Mouse (Mus musculus): Measurements from ENCODE around the gene Wdr93.
"Not testable (repeated sequence)": the region's sequence is repeated elsewhere in the genome, so short reads cannot be mapped to it uniquely, and the experiment has no call there.

Wdr93 gene

DNA sequence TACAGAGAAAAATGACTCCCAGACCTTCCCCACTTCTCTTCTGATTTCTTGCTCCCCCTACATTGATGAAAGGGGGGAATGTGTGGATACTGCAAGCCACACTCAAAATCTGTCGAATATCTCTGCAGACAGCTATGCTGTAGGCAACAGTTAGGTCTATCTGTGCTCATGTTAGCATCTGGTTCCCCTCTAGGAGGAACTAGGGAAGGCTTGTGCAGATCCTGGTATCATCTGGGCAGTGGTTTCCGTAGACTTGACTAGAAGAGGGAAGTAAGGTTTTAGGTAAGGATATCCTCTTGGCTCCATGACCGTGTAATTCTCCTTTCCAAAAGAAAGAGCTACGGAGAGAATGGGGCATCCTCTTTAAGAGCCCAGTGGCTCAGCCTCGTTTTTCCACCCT lies 1.6 kb downstream of the Wdr93 start:
- ATAC-seq (ENCODE audit: insufficient number of reproducible peaks, low FRiP score, low TSS enrichment): no peak

GRCm38 (mm10) chr7:79747659-79748058 lies 4.7 kb downstream of the Wdr93 start:
- no peak for ATAC-seq (ENCODE audit: insufficient number of reproducible peaks, low FRiP score, low TSS enrichment)

GRCm38 (mm10) chr7:79749511-79749910 lies 6.5 kb downstream of the Wdr93 start:
- no peak for ATAC-seq (ENCODE audit: insufficient number of reproducible peaks, low FRiP score, low TSS enrichment)

- no peak for ATAC-seq (ENCODE audit: insufficient number of reproducible peaks, low FRiP score, low TSS enrichment)
Observed at GRCm38 (mm10) chr7:79756334-79756733, 13.4 kb downstream of the Wdr93 start.

DNA sequence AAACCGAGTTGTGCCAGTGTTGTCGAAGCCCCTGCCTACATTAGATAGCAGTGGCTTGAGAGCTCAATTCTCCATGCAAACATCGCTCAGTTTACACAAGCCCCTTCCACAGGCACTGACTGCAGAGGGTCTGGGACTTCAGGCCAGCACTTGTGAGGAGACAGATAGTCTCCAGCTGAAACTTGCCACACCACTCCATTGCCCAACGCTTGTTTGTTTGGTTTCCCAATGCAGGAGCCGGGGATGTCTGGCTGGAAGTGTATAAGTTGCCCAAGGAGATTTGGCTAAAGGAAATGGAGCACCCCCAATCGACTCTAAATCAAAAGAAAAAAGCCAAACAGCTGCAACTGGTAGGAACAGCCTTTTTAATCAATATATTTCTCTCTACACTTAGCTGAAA lies 15.2 kb downstream of the Wdr93 start:
- no peak for ATAC-seq (ENCODE audit: insufficient number of reproducible peaks, low FRiP score, low TSS enrichment)

- ATAC-seq (ENCODE audit: insufficient number of reproducible peaks, low FRiP score, low TSS enrichment): no peak
Observed at GRCm38 (mm10) chr7:79759766-79760165, 16.8 kb downstream of the Wdr93 start.

- ATAC-seq (ENCODE audit: insufficient number of reproducible peaks, low FRiP score, low TSS enrichment): no peak
Observed at GRCm38 (mm10) chr7:79761124-79761876, 18.3 kb downstream of the Wdr93 start.

- no peak for ATAC-seq (ENCODE audit: insufficient number of reproducible peaks, low FRiP score, low TSS enrichment)
Observed at GRCm38 (mm10) chr7:79762106-79762505, 19.1 kb downstream of the Wdr93 start.

DNA sequence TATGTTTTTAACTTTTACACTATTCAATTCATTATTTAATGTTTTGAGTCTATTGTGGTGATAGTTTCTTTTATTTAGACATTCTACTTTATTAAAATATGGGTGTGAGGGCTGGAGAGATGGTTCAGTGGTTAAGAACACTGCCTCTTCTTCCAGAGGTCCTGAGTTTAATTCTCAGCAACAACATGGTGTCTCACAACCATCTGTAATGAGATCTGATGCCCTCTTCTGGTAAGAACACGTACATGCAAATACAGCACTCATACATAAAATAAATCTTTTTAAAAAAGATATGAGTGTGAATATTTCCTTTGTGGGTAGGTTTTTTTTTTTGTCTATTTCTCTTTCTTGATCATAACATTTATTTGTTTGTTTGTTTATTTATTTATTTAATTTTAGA lies 23.0 kb downstream of the Wdr93 start:
- no peak for ATAC-seq (ENCODE audit: insufficient number of reproducible peaks, low FRiP score, low TSS enrichment)

DNA sequence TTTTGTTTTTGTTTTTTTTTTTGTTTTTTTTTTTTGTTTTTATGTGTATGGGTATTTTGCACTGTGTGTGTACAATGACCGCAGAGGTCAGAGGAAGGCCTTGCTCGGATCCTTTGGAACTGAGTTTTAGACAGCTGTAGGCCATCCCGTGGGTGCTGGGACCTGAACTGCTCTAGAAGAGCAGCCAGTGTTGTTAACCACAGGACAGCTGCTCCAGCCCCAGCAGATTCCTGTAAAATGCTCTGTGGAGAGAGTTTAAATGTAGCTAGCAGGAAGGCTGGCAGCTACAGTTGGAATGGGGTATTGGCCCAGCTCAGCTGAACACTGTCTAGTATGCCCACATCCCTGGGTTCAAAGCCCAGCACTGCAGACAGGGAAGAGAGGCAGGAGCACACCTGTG lies 26.7 kb downstream of the Wdr93 start:
- no peak for ATAC-seq (ENCODE audit: insufficient number of reproducible peaks, low FRiP score, low TSS enrichment)

DNA sequence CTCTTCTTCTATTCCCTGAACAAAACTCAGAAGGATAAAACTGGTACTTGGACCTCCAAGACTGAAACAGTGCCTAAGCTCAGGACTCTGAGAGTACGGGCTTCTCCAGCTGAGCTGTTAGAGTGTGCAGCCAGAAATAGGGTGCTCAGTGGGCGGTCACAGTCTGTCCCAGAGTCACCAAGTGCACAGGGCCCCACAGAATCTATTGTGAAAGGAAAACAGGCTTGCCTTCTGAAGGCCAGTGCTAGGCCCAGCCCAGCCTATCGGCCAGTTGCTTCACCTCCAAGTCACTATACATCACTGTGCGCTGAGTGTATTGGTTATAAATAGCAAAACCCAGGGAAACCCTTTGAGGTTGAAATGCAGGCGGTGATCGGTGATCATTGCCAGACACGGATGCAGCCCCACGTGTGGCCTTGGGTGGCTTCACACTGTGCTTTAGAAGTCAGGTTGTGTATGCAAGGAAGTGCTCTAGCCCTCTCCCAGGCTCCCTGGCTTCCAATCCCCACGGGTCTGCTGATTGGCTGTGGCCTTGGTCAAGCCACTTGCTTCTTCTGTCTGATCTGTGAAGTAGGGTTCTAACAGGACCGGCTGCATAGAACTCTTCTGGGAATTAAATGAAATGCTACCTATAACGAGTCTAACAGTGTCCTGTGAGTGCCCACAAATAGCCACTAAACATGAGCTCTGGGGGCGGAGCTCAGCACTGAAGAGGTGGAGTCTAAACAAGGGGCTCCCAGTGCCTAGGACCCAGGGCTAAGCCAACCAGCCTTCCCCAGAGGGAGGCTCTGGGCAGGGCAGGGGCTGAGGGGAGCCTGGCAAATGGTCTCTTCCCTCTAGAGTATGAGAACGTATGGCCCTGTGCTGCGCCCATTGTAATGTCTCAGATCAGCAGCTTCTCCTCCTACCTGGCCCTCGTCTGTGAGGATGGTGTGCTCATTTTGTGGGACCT lies 28.9 kb downstream of the Wdr93 start:
- no peak for ATAC-seq (ENCODE audit: insufficient number of reproducible peaks, low FRiP score, low TSS enrichment)

- ATAC-seq (ENCODE audit: insufficient number of reproducible peaks, low FRiP score, low TSS enrichment): peak; percentile 83
Observed at GRCm38 (mm10) chr7:79780647-79781626, 38.0 kb downstream of the Wdr93 start.

DNA sequence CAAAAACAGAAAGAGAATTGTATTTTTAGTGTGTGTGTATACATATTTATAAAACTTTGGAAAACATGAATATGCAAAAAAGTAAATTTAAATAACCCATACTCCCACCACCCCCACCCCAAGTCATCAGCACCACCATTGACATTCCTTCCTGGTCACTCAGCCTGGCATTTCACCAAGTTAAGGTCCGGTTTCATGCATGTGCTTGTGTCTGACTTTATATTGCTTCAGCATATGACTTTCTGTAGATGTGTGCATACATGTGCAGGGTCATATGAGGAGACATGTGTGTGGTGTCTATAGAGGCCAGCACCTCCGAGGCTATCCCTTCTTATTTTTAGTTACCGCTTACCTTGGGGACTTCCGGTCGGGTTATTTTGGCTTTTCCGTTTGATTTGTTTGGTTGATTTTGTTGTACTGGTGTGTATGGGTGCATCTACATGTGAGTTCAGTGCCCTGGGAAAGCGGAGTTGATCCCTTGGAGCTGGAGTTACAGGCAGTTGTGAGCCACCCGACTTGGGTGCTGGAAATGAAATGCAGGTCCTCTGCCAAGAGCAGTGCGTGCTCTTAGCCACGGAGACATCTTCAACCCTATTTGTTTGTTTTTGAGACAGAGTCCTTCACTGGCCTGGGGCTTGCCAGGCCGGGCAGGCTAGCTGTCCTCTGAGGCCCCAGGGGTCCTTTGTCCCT lies 39.0 kb downstream of the Wdr93 start:
- no peak for ATAC-seq (ENCODE audit: insufficient number of reproducible peaks, low FRiP score, low TSS enrichment)

DNA sequence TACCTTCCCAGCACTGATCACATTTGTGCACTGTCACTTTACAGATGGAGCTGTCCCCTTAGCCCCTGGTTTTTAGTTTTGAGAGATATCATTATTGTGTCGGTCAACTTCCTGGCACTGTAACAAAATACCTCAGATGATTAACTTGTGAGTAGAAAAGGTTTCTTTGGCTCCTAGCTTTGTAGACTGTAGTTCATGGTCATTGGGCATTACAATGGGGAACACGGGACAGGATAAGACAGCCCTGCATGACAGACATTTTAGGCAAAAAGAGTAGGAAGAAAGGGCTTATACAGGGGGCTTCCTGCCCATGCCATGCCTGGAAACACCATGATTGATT lies 39.5 kb downstream of the Wdr93 start:
- ATAC-seq (ENCODE audit: insufficient number of reproducible peaks, low FRiP score, low TSS enrichment): no peak

GRCm38 (mm10) chr7:79786295-79786694 lies 43.3 kb downstream of the Wdr93 start:
- ATAC-seq (ENCODE audit: insufficient number of reproducible peaks, low FRiP score, low TSS enrichment): 0 out of 2 replicates have a peak, but pooled peaks have one; percentile 27

DNA sequence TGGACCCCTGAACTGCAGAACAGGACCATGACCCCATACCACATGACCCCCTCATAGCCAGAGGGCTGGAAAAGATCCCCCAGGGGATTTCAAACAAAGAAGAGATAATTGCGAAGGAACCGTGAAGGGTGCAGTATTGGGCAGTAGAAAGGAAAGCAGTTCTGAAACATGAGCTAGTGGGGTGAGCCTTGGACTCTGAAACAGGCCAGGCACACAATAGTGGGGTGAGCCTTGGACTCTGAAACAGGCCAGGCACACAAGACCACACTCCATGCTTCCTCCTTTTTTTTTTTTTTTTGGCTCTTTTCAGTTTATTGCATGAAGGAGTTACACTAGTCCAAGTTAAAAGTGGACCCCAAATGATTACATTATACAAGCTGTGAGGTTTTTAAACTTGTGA lies 46.8 kb downstream of the Wdr93 start:
- not testable (repeated sequence) for ATAC-seq (ENCODE audit: insufficient number of reproducible peaks, low FRiP score, low TSS enrichment)

GRCm38 (mm10) chr7:79792635-79793421 lies 49.9 kb downstream of the Wdr93 start:
- no peak for ATAC-seq (ENCODE audit: insufficient number of reproducible peaks, low FRiP score, low TSS enrichment)

- no peak for ATAC-seq (ENCODE audit: insufficient number of reproducible peaks, low FRiP score, low TSS enrichment)
Observed at GRCm38 (mm10) chr7:79793688-79794087, 50.7 kb downstream of the Wdr93 start, which contains the start of gene Mesp1. Mesp1 (minus strand) TSS chr7:79793788.

DNA sequence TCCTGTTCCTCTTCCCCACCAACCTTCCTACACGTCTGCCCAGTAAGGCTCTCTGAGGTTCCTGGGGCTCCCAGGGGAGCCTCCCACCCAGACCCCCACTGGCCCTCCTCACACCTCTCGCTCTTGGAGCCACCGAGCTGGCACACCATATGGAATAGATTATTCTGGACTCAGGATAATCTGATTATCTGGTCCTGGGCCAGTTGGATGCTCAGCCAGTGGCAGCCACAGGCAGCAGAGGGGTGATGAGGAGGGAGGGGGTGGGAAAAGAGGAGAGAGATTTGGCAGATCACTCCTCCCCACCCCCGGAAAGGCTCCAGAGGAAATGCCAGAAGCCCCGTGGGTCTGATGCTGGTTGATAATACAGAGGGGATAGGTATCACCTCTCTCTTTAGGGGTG lies 55.6 kb downstream of the Wdr93 start:
- no peak for ATAC-seq (ENCODE audit: insufficient number of reproducible peaks, low FRiP score, low TSS enrichment)

Measured in cerebellum, adult (tissue).